Mouse (Mus musculus) adrenal gland, postnatal 0 days (tissue): ENCODE data around the gene 1520401A03Rik. TPM values are rescaled to one million over a fixed set of nuclear protein-coding genes. Genes with fewer than 3 reads are reported as not detected.

Source experiments
- polyA plus RNA-seq: library from polyadenylated mRNA; unstranded; fragments of >200 nt; fragmentation: Nextera tagmentation; extraction: Ambion mirVana; gene quantifications from 2 replicates; pipeline ENCODE4 v1.2.1, GENCODE M21; 2015

Gene 1520401A03Rik
- polyA plus RNA-seq = 1.2 and 3.5 TPM in 2 replicates

GRCm38 (mm10) chr17:23722376-23723125 is at the start of gene 1520401A03Rik:
1520401A03Rik (minus strand) TSS chr17:23722783.

GRCm38 (mm10) chr17:23771284-23772218 is 49.0 kb upstream of the 1520401A03Rik start, which contains the start of gene Flywch1:
Flywch1 (minus strand) TSS chr17:23771602.

GRCm38 (mm10) chr17:23745301-23746251 is 23.0 kb upstream of the 1520401A03Rik start, which contains the start of gene Kremen2:
Kremen2 (minus strand) TSS chr17:23745833.

GRCm38 (mm10) chr17:23740598-23741021 is 18.0 kb upstream of the 1520401A03Rik start, which contains the start of gene Paqr4:
Paqr4 (minus strand) TSS chr17:23740867.

GRCm38 (mm10) chr17:23725999-23726757 is 3.6 kb upstream of the 1520401A03Rik start, which contains the start of gene Pkmyt1:
Pkmyt1 (plus strand) TSS chr17:23726336.

GRCm38 (mm10) chr17:23683856-23684672 is 38.5 kb downstream of the 1520401A03Rik start, which contains the start of gene Cldn9:
Cldn9 (minus strand) TSS chr17:23684026.

GRCm38 (mm10) chr17:23679127-23679835 is 43.3 kb downstream of the 1520401A03Rik start, which contains the start of gene Cldn6:
Cldn6 (plus strand) TSS chr17:23679249.

GRCm38 (mm10) chr17:23677236-23677679 is 45.3 kb downstream of the 1520401A03Rik start, which contains the start of gene Tnfrsf12a:
Tnfrsf12a (minus strand) TSS chr17:23677468.

GRCm38 (mm10) chr17:23673424-23674073 is 49.0 kb downstream of the 1520401A03Rik start, which contains the start of the genes Hcfc1r1 and Thoc6:
Hcfc1r1 (plus strand) TSS chr17:23673596.
Thoc6 (minus strand) TSS chr17:23673882.

GRCm38 (mm10) chr17:23660117-23660875 is 62.3 kb downstream of the 1520401A03Rik start, which contains the start of gene Bicdl2:
Bicdl2 (plus strand) TSS chr17:23660506.

Other genes with a start within 250 kb of the 1520401A03Rik start
- not detected in 2 replicates for gene Vmn2r117, start 243.1 kb downstream of the 1520401A03Rik start, polyA plus RNA-seq
- 13.5 and 13.7 TPM in 2 replicates for gene Zfp213, start 158.5 kb downstream of the 1520401A03Rik start, polyA plus RNA-seq
- 10.3 and 13.2 TPM in 2 replicates for gene Zfp13, start 123.3 kb downstream of the 1520401A03Rik start, polyA plus RNA-seq
- not detected in 2 replicates for gene Zscan10, start 121.9 kb downstream of the 1520401A03Rik start, polyA plus RNA-seq
- 0.25 and 0.30 TPM in 2 replicates for gene Mmp25, start 77.5 kb downstream of the 1520401A03Rik start, polyA plus RNA-seq
- 0.30 TPM in 1 of 2 replicates, not detected in the other for gene Bicdl2, start 62.3 kb downstream of the 1520401A03Rik start, polyA plus RNA-seq
- 122 and 166 TPM in 2 replicates for gene Hcfc1r1, start 49.2 kb downstream of the 1520401A03Rik start, polyA plus RNA-seq
- 19.0 and 25.0 TPM in 2 replicates for gene Thoc6, start 48.9 kb downstream of the 1520401A03Rik start, polyA plus RNA-seq
- gene Tnfrsf12a, start 45.3 kb downstream of the 1520401A03Rik start, polyA plus RNA-seq = 61.5 and 84.3 TPM in 2 replicates
- 0.36 and 3.4 TPM in 2 replicates for gene Cldn6, start 43.5 kb downstream of the 1520401A03Rik start, polyA plus RNA-seq
- 1.0 and 3.0 TPM in 2 replicates for gene Cldn9, start 38.8 kb downstream of the 1520401A03Rik start, polyA plus RNA-seq
- 12.8 and 16.6 TPM in 2 replicates for gene Pkmyt1, start 3.6 kb upstream of the 1520401A03Rik start, polyA plus RNA-seq
- gene Paqr4, start 18.1 kb upstream of the 1520401A03Rik start, polyA plus RNA-seq = 17.0 and 21.6 TPM in 2 replicates
- 0.19 and 0.54 TPM in 2 replicates for gene Kremen2, start 23.1 kb upstream of the 1520401A03Rik start, polyA plus RNA-seq
- gene Flywch1, start 48.8 kb upstream of the 1520401A03Rik start, polyA plus RNA-seq = 51.5 and 54.6 TPM in 2 replicates
- 28.8 and 51.4 TPM in 2 replicates for gene Flywch2, start 63.3 kb upstream of the 1520401A03Rik start, polyA plus RNA-seq
- gene Srrm2, start 67.7 kb upstream of the 1520401A03Rik start, polyA plus RNA-seq = 291 and 447 TPM in 2 replicates
- gene Elob, start 106.4 kb upstream of the 1520401A03Rik start, polyA plus RNA-seq = 1,156 and 1,274 TPM in 2 replicates
- not detected in 2 replicates for gene Prss33, start 113.3 kb upstream of the 1520401A03Rik start, polyA plus RNA-seq
- not detected in 2 replicates for gene Prss32, start 121.1 kb upstream of the 1520401A03Rik start, polyA plus RNA-seq
- gene Prss41, start 121.4 kb upstream of the 1520401A03Rik start, polyA plus RNA-seq = 0.52 and 0.57 TPM in 2 replicates
- gene Prss21, start 145.3 kb upstream of the 1520401A03Rik start, polyA plus RNA-seq = not detected in 2 replicates
- not detected in 2 replicates for gene Dcpp1, start 158.1 kb upstream of the 1520401A03Rik start, polyA plus RNA-seq
- not detected in 2 replicates for gene Dcpp2, start 158.1 kb upstream of the 1520401A03Rik start, polyA plus RNA-seq
- not detected in 2 replicates for gene Dcpp3, start 194.7 kb upstream of the 1520401A03Rik start, polyA plus RNA-seq
- not detected in 2 replicates for gene Sbp, start 218.9 kb upstream of the 1520401A03Rik start, polyA plus RNA-seq
- gene Sbpl, start 232.5 kb upstream of the 1520401A03Rik start, polyA plus RNA-seq = not detected in 2 replicates